ENCODE assay signal across 14 mouse cellular contexts in genomic region chr1:185256753-185257152, GRCm38 (mm10). TPM values are rescaled to one million over a fixed set of nuclear protein-coding genes. Genes with fewer than 3 reads are reported as not detected.
DNase-seq lines count a peak whose midpoint lies in the region; ATAC-seq lines count a peak whose summit lies in the region.
"Had no signal": no experiment of that assay in that cellular context is flagged by ENCODE, and none has a peak within 500 bp of the region (broad histone marks: within the 10 kb centered on the region; RNA-seq: fewer than 3 reads in every experiment).

No protein-coding gene starts in this region.

- no peak overlapping the region for H3K4me2 ChIP-seq in midbrain, embryonic 11.5 days
- H3K4me2 ChIP-seq in midbrain, embryonic 14.5 days (ENCODE audit: low read length), result no peak overlapping the region
- H3K4me2 ChIP-seq in liver, embryonic 12.5 days, result no peak overlapping the region
- H3K4me2 ChIP-seq: hindbrain, embryonic 13.5 days had no signal

- ATAC-seq in midbrain, embryonic 11.5 days (ENCODE audit: low FRiP score), result peak; percentile 54; the same call in 1 of the 2 replicates
- no peak for ATAC-seq in midbrain, embryonic 14.5 days (ENCODE audit: low FRiP score, low TSS enrichment)
- 0 out of 2 replicates have a peak, but pooled peaks have one; percentile 58 for ATAC-seq in liver, embryonic 12.5 days

- 27% methylated on average over 3 of the region's 3 CpGs for WGBS in midbrain, embryonic 11.5 days
- 34% methylated on average over 3 of the region's 3 CpGs for WGBS in midbrain, embryonic 14.5 days
- WGBS in liver, embryonic 12.5 days (ENCODE audit: insufficient replicate concordance), result 63% methylated on average over 3 of the region's 3 CpGs

- peaks cover 11% of the 10 kb centered on the region; the same call in 1 of the 2 replicates for H3K36me3 ChIP-seq in midbrain, embryonic 11.5 days (ENCODE audit: control insufficient read depth, insufficient read depth, low read length)
- H3K36me3 ChIP-seq in midbrain, embryonic 14.5 days (ENCODE audit: control insufficient read depth, insufficient read depth, low read length), result peaks cover 62% of the 10 kb centered on the region
- peaks cover 81% of the 10 kb centered on the region for H3K36me3 ChIP-seq in liver, embryonic 12.5 days

- no peak overlapping the region for H3K27ac ChIP-seq in midbrain, embryonic 11.5 days (ENCODE audit: low read depth, low read length)
- H3K27ac ChIP-seq in midbrain, embryonic 14.5 days (replicated peaks; ENCODE audit: low read depth, low read length), result no peak overlapping the region
- no peak overlapping the region for H3K27ac ChIP-seq in liver, embryonic 12.5 days
- H3K27ac ChIP-seq: heart, adult 2 months; hindbrain, embryonic 13.5 days had no signal

- H3K4me1 ChIP-seq in midbrain, embryonic 11.5 days (ENCODE audit: control insufficient read depth, insufficient read depth, low read length), result no peaks in the 10 kb centered on the region
- H3K4me1 ChIP-seq in midbrain, embryonic 14.5 days (ENCODE audit: control insufficient read depth, insufficient read depth, low read length), result no peaks in the 10 kb centered on the region
- H3K4me1 ChIP-seq in liver, embryonic 12.5 days, result no peaks in the 10 kb centered on the region

- no peaks in the 10 kb centered on the region for H3K27me3 ChIP-seq in midbrain, embryonic 11.5 days (ENCODE audit: control insufficient read depth, insufficient read depth, low read length)
- H3K27me3 ChIP-seq in midbrain, embryonic 14.5 days (ENCODE audit: control insufficient read depth, insufficient read depth, low read length), result no peaks in the 10 kb centered on the region
- H3K27me3 ChIP-seq in liver, embryonic 12.5 days (replicated peaks), result no peaks in the 10 kb centered on the region
- H3K27me3 ChIP-seq: hindbrain, embryonic 13.5 days had no signal

- peak; percentile 49 for DNase-seq in adrenal gland, adult 2 months
- no peak for DNase-seq in adrenal gland, adult 18-20 months (ENCODE audit: low spot score in 2 of 2)
- DNase-seq in midbrain, embryonic 11.5 days (ENCODE audit: low spot score, missing footprints), result peak; percentile 93
- DNase-seq in midbrain, embryonic 14.5 days, result no peak
- DNase-seq in yolk sac, embryonic 10.5 days (ENCODE audit: low spot score), result peak; percentile 76
- no peak for DNase-seq in left cerebral cortex, adult 9 months (ENCODE audit: low spot score in 2 of 2)
- no peak for DNase-seq in thymus, postnatal 10 days (ENCODE audit: low spot score in 2 of 2)
- DNase-seq: cerebellum, adult 8-10 months; heart, adult 2 months; thymus, postnatal 4 days had no signal

- H3K9ac ChIP-seq in midbrain, embryonic 11.5 days (ENCODE audit: low read length), result no peak overlapping the region
- H3K9ac ChIP-seq in midbrain, embryonic 14.5 days (replicated peaks; ENCODE audit: low read length), result no peak overlapping the region
- no peak overlapping the region for H3K9ac ChIP-seq in liver, embryonic 12.5 days
- H3K9ac ChIP-seq: hindbrain, embryonic 13.5 days had no signal

- H3K4me3 ChIP-seq in midbrain, embryonic 11.5 days (ENCODE audit: low read depth, low read length), result no peak overlapping the region
- H3K4me3 ChIP-seq in midbrain, embryonic 14.5 days (replicated peaks; ENCODE audit: low read depth, low read length), result no peak overlapping the region
- no peak overlapping the region for H3K4me3 ChIP-seq in liver, embryonic 12.5 days
- H3K4me3 ChIP-seq: erythroblast, embryonic 14.5 days; heart, adult 2 months; hindbrain, embryonic 13.5 days had no signal

- H3K9me3 ChIP-seq in midbrain, embryonic 11.5 days (ENCODE audit: control insufficient read depth, low read length), result no peaks in the 10 kb centered on the region
- no peaks in the 10 kb centered on the region for H3K9me3 ChIP-seq in midbrain, embryonic 14.5 days (ENCODE audit: control insufficient read depth, low read length)
- no peaks in the 10 kb centered on the region for H3K9me3 ChIP-seq in liver, embryonic 12.5 days (replicated peaks)
- H3K9me3 ChIP-seq: G1E; hindbrain, embryonic 13.5 days had no signal

RNA-seq across cellular contexts. Expression of gene Rab3gap2, which starts 52.8 kb away (rescaled TPM):
- total RNA-seq in adrenal gland, adult 2 months (2021), result 10 to 100 TPM; 50.5 to 52.8 TPM
- polyA plus RNA-seq in adrenal gland, adult 2 months (2012; rRNA removed), result 23.7 and 36.8 TPM in 2 replicates
- 10 to 100 TPM; 48.7 to 51.4 TPM for total RNA-seq in adrenal gland, adult 18-20 months (2021)
- polyA plus RNA-seq in midbrain, embryonic 11.5 days (2014; fragmentation: Nextera tagmentation; extraction: Ambion mirVana), result 21.0 and 22.3 TPM in 2 replicates
- polyA plus RNA-seq in midbrain, embryonic 14.5 days (2014; fragmentation: Nextera tagmentation; extraction: Ambion mirVana), result 20.6 and 26.5 TPM in 2 replicates
- polyA plus RNA-seq in liver, embryonic 12.5 days (2016; fragmentation: Nextera tagmentation; extraction: Ambion mirVana), result 18.4 and 19.3 TPM in 2 replicates

Comparison
In these comparisons a context has a peak if more than half of its experiments do, and no peak if none do; other contexts are left out.
1. DNase-seq: peak in adrenal gland, adult 2 months (single experiment), midbrain, embryonic 11.5 days (single experiment) and yolk sac, embryonic 10.5 days (single experiment); none in adrenal gland, adult 18-20 months (0 of 2), midbrain, embryonic 14.5 days (single experiment), left cerebral cortex, adult 9 months (0 of 2) and thymus, postnatal 10 days (0 of 2).